Mouse (Mus musculus) lung, embryonic 14.5 days (tissue): ENCODE measurements around the gene Gja6. TPM values are rescaled to one million over a fixed set of nuclear protein-coding genes. Genes with fewer than 3 reads are reported as not detected.

ENCODE experiments used
- ATAC-seq: fragments of 200-750 bp; cut with Nextera tagmentation; 2 replicates; pipeline ENCODE4 v1.8.0; 2017; ENCODE audit warnings: mild to moderate bottlenecking, moderate TSS enrichment, moderate library complexity; ENCODE audit not compliant: insufficient read depth
- DNase-seq: peaks from one replicate; pipeline ENCODE4 v3.0.0-alpha.2; 2015
- H3K27ac ChIP-seq: fragments of 300-500 bp; sonication (generic); 2 replicates; pipeline ENCODE4 v1.5.1; 2014; ENCODE audit warnings: low read depth, mild to moderate bottlenecking, moderate library complexity
- H3K27me3 ChIP-seq: fragments of 300-500 bp; sonication (generic); 2 replicates; pipeline ENCODE4 v1.6.1; 2014; ENCODE audit warnings: low read length, control low read depth; ENCODE audit not compliant: insufficient read depth
- H3K36me3 ChIP-seq: fragments of 300-500 bp; sonication (generic); 2 replicates; pipeline ENCODE4 v1.6.1; 2014; ENCODE audit warnings: control low read depth; ENCODE audit not compliant: insufficient read depth
- H3K4me1 ChIP-seq: fragments of 300-500 bp; sonication (generic); 2 replicates; pipeline ENCODE4 v1.6.1; 2014; ENCODE audit warnings: antibody characterized with exemption, control low read depth; ENCODE audit not compliant: insufficient read depth
- H3K4me2 ChIP-seq: fragments of 300-500 bp; sonication (generic); 2 replicates; pipeline ENCODE4 v1.6.1; 2014; ENCODE audit warnings: mild to moderate bottlenecking
- H3K4me3 ChIP-seq: fragments of 300-500 bp; sonication (generic); 2 replicates; pipeline ENCODE4 v1.5.1; 2014; ENCODE audit warnings: low read depth, low read length
- H3K9ac ChIP-seq: fragments of 300-500 bp; sonication (generic); 2 replicates; pipeline ENCODE4 v1.6.1; 2014
- H3K9me3 ChIP-seq: fragments of 300-500 bp; sonication (generic); 2 replicates; pipeline ENCODE4 v1.6.1; 2016; ENCODE audit warnings: low read depth, low read length, control low read depth
- CTCF ChIP-seq: IDR thresholded peaks from 2 replicates; pipeline ENCODE4 v1.5.1; 2016; ENCODE audit warnings: antibody characterized with exemption, low read depth
- WGBS: fragments of 180-500 bp; shearing (Covaris S2); extraction: QIAGEN DNeasy Blood & Tissue Kit; methylation state at CpG from one replicate; pipeline ENCODE4 v1.1.7; 2014; 5-methylcytosine and 5-hydroxymethylcytosine counted together
- polyA plus RNA-seq: library from polyadenylated mRNA; unstranded; fragments of >200 nt; fragmentation: Nextera tagmentation; extraction: Ambion mirVana; gene quantifications from 2 replicates; pipeline ENCODE4 v1.2.1, GENCODE M21; 2014

Gene Gja6
- polyA plus RNA-seq, 1 experiment from 2014 or later = not detected

- Histone ChIP-seq H3K4me1 (no peaks in the 10 kb centered on the region), H3K9ac (no peak overlapping the region), H3K27me3 (no peaks in the 10 kb centered on the region), H3K27ac (no peak overlapping the region), H3K36me3 (no peaks in the 10 kb centered on the region), H3K9me3 (no peaks in the 10 kb centered on the region), H3K4me3 (no peak overlapping the region), H3K4me2 (no peak overlapping the region)
- no peak for ATAC-seq
- 68% methylated on average over 4 of the region's 4 CpGs for WGBS
- no peak for DNase-seq
- no peak for TF ChIP-seq CTCF
Observed at GRCm38 (mm10) chrX:160906477-160906876, 375 bp downstream of the Gja6 start.

GRCm38 (mm10) chrX:160905913-160906312, 939 bp downstream of the Gja6 start:
- Histone ChIP-seq H3K4me3 (no peak overlapping the region), H3K9me3 (no peaks in the 10 kb centered on the region), H3K4me1 (no peaks in the 10 kb centered on the region), H3K4me2 (no peak overlapping the region), H3K27me3 (no peaks in the 10 kb centered on the region), H3K27ac (no peak overlapping the region), H3K9ac (no peak overlapping the region), H3K36me3 (no peaks in the 10 kb centered on the region)
- TF ChIP-seq CTCF = no peak
- WGBS = 65% methylated on average over 4 of the region's 4 CpGs
- no peak for ATAC-seq
- no peak for DNase-seq

GRCm38 (mm10) chrX:160905041-160905678, 1.7 kb downstream of the Gja6 start:
- DNase-seq (no peak), ATAC-seq (no peak)
- no peaks in the 10 kb centered on the region for H3K4me1 ChIP-seq
- no peak overlapping the region for H3K9ac ChIP-seq
- no peaks in the 10 kb centered on the region for H3K9me3 ChIP-seq
- H3K27ac ChIP-seq = no peak overlapping the region
- no peak overlapping the region for H3K4me2 ChIP-seq
- TF ChIP-seq CTCF = no peak
- H3K27me3 ChIP-seq = no peaks in the 10 kb centered on the region
- WGBS = 43% methylated on average over 2 of the region's 2 CpGs
- H3K4me3 ChIP-seq = no peak overlapping the region
- H3K36me3 ChIP-seq = no peaks in the 10 kb centered on the region

GRCm38 (mm10) chrX:160901118-160901517, 5.7 kb downstream of the Gja6 start:
- Histone ChIP-seq H3K36me3 (no peaks in the 10 kb centered on the region), H3K9ac (no peak overlapping the region), H3K27ac (no peak overlapping the region), H3K4me3 (no peak overlapping the region), H3K27me3 (no peaks in the 10 kb centered on the region), H3K4me1 (no peaks in the 10 kb centered on the region), H3K9me3 (no peaks in the 10 kb centered on the region), H3K4me2 (no peak overlapping the region)
- TF ChIP-seq CTCF = no peak
- 82% methylated on average over 2 of the region's 2 CpGs for WGBS
- ATAC-seq = no peak
- no peak for DNase-seq

GRCm38 (mm10) chrX:160892077-160892476, 14.8 kb downstream of the Gja6 start:
- TF ChIP-seq CTCF = no peak
- H3K27ac ChIP-seq = no peak overlapping the region
- H3K36me3 ChIP-seq = no peaks in the 10 kb centered on the region
- WGBS = 50% methylated on average over 1 of the region's 1 CpGs
- DNase-seq (no peak), ATAC-seq (no peak)
- H3K4me2 ChIP-seq = no peak overlapping the region
- no peaks in the 10 kb centered on the region for H3K4me1 ChIP-seq
- no peak overlapping the region for H3K4me3 ChIP-seq
- no peak overlapping the region for H3K9ac ChIP-seq
- no peaks in the 10 kb centered on the region for H3K27me3 ChIP-seq
- H3K9me3 ChIP-seq = no peaks in the 10 kb centered on the region

- DNase-seq (no peak), ATAC-seq (no peak)
- H3K27ac ChIP-seq = no peak overlapping the region
- no peaks in the 10 kb centered on the region for H3K4me1 ChIP-seq
- WGBS = 87% methylated on average over 2 of the region's 2 CpGs
- no peaks in the 10 kb centered on the region for H3K36me3 ChIP-seq
- no peak overlapping the region for H3K9ac ChIP-seq
- H3K27me3 ChIP-seq = no peaks in the 10 kb centered on the region
- no peaks in the 10 kb centered on the region for H3K9me3 ChIP-seq
- no peak overlapping the region for H3K4me3 ChIP-seq
- no peak for TF ChIP-seq CTCF
- no peak overlapping the region for H3K4me2 ChIP-seq
Observed at GRCm38 (mm10) chrX:160886301-160886700, 20.6 kb downstream of the Gja6 start.

- Histone ChIP-seq H3K9me3 (no peaks in the 10 kb centered on the region), H3K4me1 (no peaks in the 10 kb centered on the region), H3K27me3 (no peaks in the 10 kb centered on the region), H3K4me2 (no peak overlapping the region), H3K27ac (no peak overlapping the region), H3K4me3 (no peak overlapping the region), H3K9ac (no peak overlapping the region), H3K36me3 (no peaks in the 10 kb centered on the region)
- TF ChIP-seq CTCF = no peak
- WGBS = 85% methylated on average over 4 of the region's 4 CpGs
- no peak for ATAC-seq
- no peak for DNase-seq
Observed at GRCm38 (mm10) chrX:160866576-160866975, 40.3 kb downstream of the Gja6 start.

GRCm38 (mm10) chrX:160865022-160865421, 41.8 kb downstream of the Gja6 start:
- DNase-seq (no peak), ATAC-seq (no peak)
- Histone ChIP-seq H3K4me3 (no peak overlapping the region), H3K36me3 (no peaks in the 10 kb centered on the region), H3K9me3 (no peaks in the 10 kb centered on the region), H3K27ac (no peak overlapping the region), H3K4me1 (no peaks in the 10 kb centered on the region), H3K4me2 (no peak overlapping the region), H3K27me3 (no peaks in the 10 kb centered on the region), H3K9ac (no peak overlapping the region)
- WGBS = 60% methylated on average over 4 of the region's 4 CpGs
- no peak for TF ChIP-seq CTCF
